Mouse (Mus musculus) lung, postnatal 0 days (tissue): ENCODE measurements around the gene Efhd1. TPM values are rescaled to one million over a fixed set of nuclear protein-coding genes. Genes with fewer than 3 reads are reported as not detected.

ENCODE experiments used
- ATAC-seq: fragments of 200-750 bp; cut with Nextera tagmentation; 2 replicates; pipeline ENCODE4 v1.8.0; 2017; ENCODE audit warnings: moderate library complexity
- DNase-seq: peaks from one replicate; pipeline ENCODE4 v3.0.0-alpha.2; 2016; ENCODE audit warnings: low spot score
- H3K27ac ChIP-seq: fragments of 300-500 bp; sonication (generic); 2 replicates; pipeline ENCODE4 v1.5.1; 2014; ENCODE audit warnings: antibody characterized with exemption, mild to moderate bottlenecking, low read length, mixed read lengths
- H3K27me3 ChIP-seq: fragments of 300-500 bp; sonication (generic); replicated peaks from 2 replicates; pipeline ENCODE4 v1.6.1; 2014; ENCODE audit warnings: low read length, mixed read lengths; ENCODE audit not compliant: insufficient read depth
- H3K36me3 ChIP-seq: fragments of 300-500 bp; sonication (generic); 2 replicates; pipeline ENCODE4 v1.6.1; 2014; ENCODE audit warnings: low read length, mixed read lengths; ENCODE audit not compliant: insufficient read depth
- H3K4me1 ChIP-seq: fragments of 300-500 bp; sonication (generic); 2 replicates; pipeline ENCODE4 v1.6.1; 2014; ENCODE audit warnings: antibody characterized with exemption, low read depth, low read length, mixed read lengths; ENCODE audit not compliant: insufficient read depth
- H3K4me2 ChIP-seq: fragments of 300-500 bp; sonication (generic); replicated peaks from 2 replicates; pipeline ENCODE4 v1.6.1; 2014; ENCODE audit warnings: low read depth, mild to moderate bottlenecking, low read length, moderate library complexity, mixed read lengths
- H3K4me3 ChIP-seq: fragments of 300-500 bp; sonication (generic); 2 replicates; pipeline ENCODE4 v1.5.1; 2014; ENCODE audit warnings: low read depth, low read length
- H3K9ac ChIP-seq: fragments of 300-500 bp; sonication (generic); replicated peaks from 2 replicates; pipeline ENCODE4 v1.6.1; 2014; ENCODE audit warnings: low read depth, mild to moderate bottlenecking
- H3K9me3 ChIP-seq: fragments of 300-500 bp; sonication (generic); 2 replicates; pipeline ENCODE4 v1.6.1; 2016; ENCODE audit warnings: low read length, mixed read lengths
- CTCF ChIP-seq: IDR thresholded peaks from 2 replicates; pipeline ENCODE4 v1.5.1; 2016; ENCODE audit warnings: antibody characterized with exemption, mild to moderate bottlenecking
- EP300 ChIP-seq: IDR thresholded peaks from 2 replicates; pipeline ENCODE4 v1.6.1; 2016; ENCODE audit warnings: antibody characterized with exemption, mild to moderate bottlenecking, control low read depth
- WGBS: fragments of 180-500 bp; shearing (Covaris S2); extraction: QIAGEN DNeasy Blood & Tissue Kit; methylation state at CpG from one replicate; pipeline ENCODE4 v1.1.7; 2014; 5-methylcytosine and 5-hydroxymethylcytosine counted together
- polyA plus RNA-seq: library from polyadenylated mRNA; unstranded; fragments of >200 nt; fragmentation: Nextera tagmentation; extraction: Ambion mirVana; gene quantifications from 2 replicates; pipeline ENCODE4 v1.2.1, GENCODE M21; 2015

The Efhd1 gene
- polyA plus RNA-seq, 1 experiment from 2014 or later, result 0.69 TPM

GRCm38 (mm10) chr1:87282413-87282788 lies 18.2 kb downstream of the Efhd1 start:
- TF ChIP-seq EP300 (no peak), CTCF (no peak)
- ATAC-seq, result no peak
- no peaks in the 10 kb centered on the region for H3K36me3 ChIP-seq
- no peaks in the 10 kb centered on the region for H3K9me3 ChIP-seq
- H3K27ac ChIP-seq, result no peak overlapping the region
- H3K27me3 ChIP-seq, result no peaks in the 10 kb centered on the region
- no peaks in the 10 kb centered on the region for H3K4me1 ChIP-seq
- no peak overlapping the region for H3K4me2 ChIP-seq
- H3K9ac ChIP-seq, result no peak overlapping the region
- 78% methylated on average over 6 of the region's 6 CpGs for WGBS
- H3K4me3 ChIP-seq, result no peak overlapping the region
- DNase-seq, result no peak

- no peak for TF ChIP-seq CTCF
- no peak for TF ChIP-seq EP300
- Histone ChIP-seq H3K4me3 (no peak overlapping the region), H3K27me3 (no peaks in the 10 kb centered on the region), H3K9ac (no peak overlapping the region), H3K4me2 (no peak overlapping the region), H3K9me3 (no peaks in the 10 kb centered on the region), H3K27ac (no peak overlapping the region), H3K4me1 (no peaks in the 10 kb centered on the region), H3K36me3 (no peaks in the 10 kb centered on the region)
- 74% methylated on average over 10 of the region's 10 CpGs for WGBS
- ATAC-seq (no peak), DNase-seq (no peak)
Measured at GRCm38 (mm10) chr1:87283410-87283960, 19.3 kb downstream of the Efhd1 start.

DNA sequence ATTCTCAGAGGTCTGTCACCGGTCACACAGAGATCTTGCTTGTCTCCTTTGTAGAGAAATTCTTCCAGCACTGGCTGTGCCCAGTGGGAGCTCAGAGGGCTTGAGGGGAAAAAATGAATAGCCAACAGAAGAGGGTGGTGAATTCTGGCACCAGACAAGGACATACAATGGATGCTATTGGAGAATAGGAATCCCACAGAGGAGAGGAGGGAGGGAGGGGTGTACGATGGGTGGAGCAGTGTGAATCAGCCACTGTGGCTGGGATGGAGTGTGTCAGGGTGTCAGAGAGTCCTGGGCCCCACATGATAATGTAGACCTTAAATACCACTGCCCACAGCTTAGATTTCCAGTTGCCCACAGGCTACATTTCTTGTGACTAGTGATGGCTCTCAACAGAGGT lies 22.9 kb downstream of the Efhd1 start:
- Histone ChIP-seq H3K9me3 (no peaks in the 10 kb centered on the region), H3K4me1 (no peaks in the 10 kb centered on the region), H3K27ac (no peak overlapping the region), H3K4me2 (no peak overlapping the region), H3K36me3 (no peaks in the 10 kb centered on the region), H3K4me3 (no peak overlapping the region), H3K27me3 (no peaks in the 10 kb centered on the region), H3K9ac (no peak overlapping the region)
- no peak for TF ChIP-seq EP300
- no peak for TF ChIP-seq CTCF
- no peak for DNase-seq
- WGBS, result 91% methylated on average over 2 of the region's 2 CpGs
- ATAC-seq, result no peak

- Histone ChIP-seq H3K9me3 (no peaks in the 10 kb centered on the region), H3K36me3 (no peaks in the 10 kb centered on the region), H3K27me3 (no peaks in the 10 kb centered on the region), H3K4me2 (no peak overlapping the region), H3K9ac (no peak overlapping the region), H3K4me3 (no peak overlapping the region), H3K4me1 (no peaks in the 10 kb centered on the region), H3K27ac (no peak overlapping the region)
- TF ChIP-seq EP300 (no peak), CTCF (no peak)
- DNase-seq (no peak), ATAC-seq (no peak)
- WGBS, result 67% methylated on average over 8 of the region's 8 CpGs
Measured at GRCm38 (mm10) chr1:87291416-87291815, 27.3 kb downstream of the Efhd1 start.

- no peak overlapping the region for H3K9ac ChIP-seq
- 56% methylated on average over 15 of the region's 15 CpGs for WGBS
- no peak overlapping the region for H3K27ac ChIP-seq
- H3K4me1 ChIP-seq, result no peaks in the 10 kb centered on the region
- no peak overlapping the region for H3K4me2 ChIP-seq
- no peaks in the 10 kb centered on the region for H3K9me3 ChIP-seq
- ATAC-seq (0 out of 2 replicates have a peak, but pooled peaks have one; percentile 26), DNase-seq (peak; percentile 40)
- no peak overlapping the region for H3K4me3 ChIP-seq
- no peak for TF ChIP-seq EP300
- TF ChIP-seq CTCF, result peak; percentile 57
- H3K36me3 ChIP-seq, result no peaks in the 10 kb centered on the region
- no peaks in the 10 kb centered on the region for H3K27me3 ChIP-seq
Measured at GRCm38 (mm10) chr1:87292420-87293190, 28.4 kb downstream of the Efhd1 start.

DNA sequence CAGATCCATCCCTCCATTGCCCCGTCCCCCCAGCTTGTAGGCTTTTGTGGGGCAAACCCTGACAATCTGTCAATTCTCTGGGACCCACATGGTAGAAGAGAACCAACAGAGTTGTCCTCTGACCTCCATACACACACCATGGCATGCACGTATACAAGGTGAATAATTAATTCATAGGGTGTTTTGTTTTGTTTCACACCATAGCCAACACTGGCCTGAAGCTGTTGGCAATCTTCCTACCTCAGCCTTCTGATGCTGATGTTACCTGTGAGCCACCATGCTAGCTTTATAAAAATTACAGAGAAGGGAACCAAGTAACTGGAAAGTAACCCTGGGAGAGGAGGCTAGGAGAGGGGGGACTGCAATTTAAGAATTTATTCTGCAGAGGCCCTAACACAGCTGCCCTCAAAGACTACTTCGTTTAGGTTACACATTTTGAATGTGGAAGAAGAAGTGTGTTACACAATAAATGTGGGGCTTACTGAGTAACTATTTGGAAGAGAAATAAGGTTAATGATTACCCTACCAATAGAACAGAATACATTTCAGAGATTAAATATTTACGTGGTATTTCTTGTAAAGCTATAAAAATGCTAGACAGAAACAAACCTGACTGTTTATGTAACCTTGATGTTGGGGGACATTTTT lies 30.0 kb downstream of the Efhd1 start:
- Histone ChIP-seq H3K4me2 (no peak overlapping the region), H3K4me1 (no peaks in the 10 kb centered on the region), H3K9ac (no peak overlapping the region), H3K4me3 (no peak overlapping the region), H3K36me3 (no peaks in the 10 kb centered on the region), H3K27ac (no peak overlapping the region), H3K27me3 (no peaks in the 10 kb centered on the region), H3K9me3 (no peaks in the 10 kb centered on the region)
- no peak for ATAC-seq
- TF ChIP-seq CTCF, result no peak
- no peak for TF ChIP-seq EP300
- no peak for DNase-seq
- 60% methylated on average over 4 of the region's 4 CpGs for WGBS
